Mouse (Mus musculus) embryo, embryonic 10 days (tissue): ENCODE results near the gene Gm45783.
"Not testable (repeated sequence)": the region's sequence is repeated elsewhere in the genome, so short reads cannot be mapped to it uniquely, and the experiment has no call there.

Source experiments
- DNase-seq: peaks from one replicate; pipeline ENCODE4 v3.0.0-alpha.2; 2015; ENCODE audit warnings: low spot score

The Gm45783 gene

DNA sequence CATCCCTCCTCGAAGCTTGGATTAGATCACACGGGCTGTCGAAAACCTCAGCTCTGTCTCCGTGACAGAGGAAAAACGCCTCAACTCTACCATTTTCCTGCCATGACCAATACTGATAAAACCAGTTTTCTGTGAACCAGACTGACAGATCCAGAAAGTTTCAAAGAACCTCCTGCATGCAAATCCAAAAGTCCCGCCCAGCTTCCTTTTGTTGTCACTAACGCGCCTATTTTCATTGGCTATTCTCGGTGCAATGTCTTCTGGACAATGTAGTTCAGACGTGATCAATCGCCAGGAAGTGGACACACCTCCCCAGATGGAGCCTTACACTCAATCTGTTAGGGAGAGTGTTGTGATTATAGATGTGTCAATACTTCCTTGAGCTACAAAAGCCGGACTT lies at the start of gene Gm45783:
Gm45783 (minus strand) TSS at position 143 of the 400 bp plus-strand sequence.
- not testable (repeated sequence) for DNase-seq

DNA sequence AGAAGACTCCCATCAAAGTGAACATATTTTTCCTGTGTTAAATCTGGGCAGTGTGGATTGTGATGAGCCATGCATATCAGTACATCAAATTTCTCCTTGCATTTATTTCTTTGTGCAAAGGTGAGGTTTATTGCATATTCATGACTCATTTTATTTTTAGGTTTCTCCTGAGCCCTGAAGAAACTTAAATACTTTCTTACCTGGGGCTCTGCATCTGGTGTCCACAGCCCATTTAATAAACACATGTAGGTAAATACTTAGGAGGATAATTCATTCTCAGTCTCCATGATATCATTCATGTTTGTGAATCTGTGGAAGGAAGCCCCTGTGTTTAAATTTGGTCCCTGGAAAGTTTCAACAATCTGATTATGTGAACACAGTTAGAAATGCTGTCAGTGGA lies 25.2 kb upstream of the Gm45783 start, which contains the start of gene Vmn2r31:
Vmn2r31 (minus strand) TSS at position 101 of the 400 bp plus-strand sequence.
- DNase-seq: not testable (repeated sequence)

DNA sequence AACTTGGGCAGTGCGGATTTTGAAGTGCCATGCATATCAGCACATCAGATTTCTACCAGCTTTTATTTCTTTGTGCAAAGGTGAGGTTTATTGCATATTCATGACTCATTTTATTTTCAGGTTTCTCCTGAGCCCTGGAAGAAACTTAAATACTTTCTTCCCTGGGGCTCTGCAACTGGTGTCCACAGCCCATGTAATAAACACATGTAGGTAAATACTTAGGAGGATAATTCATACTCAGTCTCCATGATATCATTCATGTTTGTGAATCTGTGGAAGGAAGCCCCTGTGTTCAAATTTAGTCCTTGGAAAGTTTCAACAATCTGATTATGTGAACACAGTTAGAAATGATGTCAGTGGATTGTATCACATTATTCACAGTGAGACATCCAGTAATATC lies 36.9 kb downstream of the Gm45783 start, which contains the start of gene Vmn2r30:
Vmn2r30 (minus strand) TSS at position 101 of the 400 bp plus-strand sequence.
- DNase-seq: not testable (repeated sequence)

DNA sequence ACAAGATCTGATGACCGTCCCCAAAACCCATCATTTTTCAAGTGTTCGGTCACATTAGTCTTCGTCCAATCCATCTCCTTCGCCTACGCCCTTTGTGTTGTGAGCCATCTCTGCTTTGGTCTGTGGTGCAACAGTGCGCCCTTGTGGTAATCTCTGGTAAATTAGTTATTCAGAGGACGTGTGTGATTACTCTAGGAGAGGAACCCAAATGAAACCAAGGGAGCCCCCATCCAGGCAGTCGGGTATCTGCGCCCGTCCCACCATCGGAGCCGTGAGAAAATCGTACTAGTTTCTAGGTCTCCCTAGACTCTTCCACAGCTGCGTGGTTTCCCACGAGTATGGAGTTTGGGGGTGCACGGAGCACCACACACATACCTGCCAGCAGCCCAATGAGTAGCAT lies 78.8 kb downstream of the Gm45783 start:
- DNase-seq: peak; percentile 46
